Mouse (Mus musculus): ENCODE measurements around the gene Arx.

Arx gene

DNA sequence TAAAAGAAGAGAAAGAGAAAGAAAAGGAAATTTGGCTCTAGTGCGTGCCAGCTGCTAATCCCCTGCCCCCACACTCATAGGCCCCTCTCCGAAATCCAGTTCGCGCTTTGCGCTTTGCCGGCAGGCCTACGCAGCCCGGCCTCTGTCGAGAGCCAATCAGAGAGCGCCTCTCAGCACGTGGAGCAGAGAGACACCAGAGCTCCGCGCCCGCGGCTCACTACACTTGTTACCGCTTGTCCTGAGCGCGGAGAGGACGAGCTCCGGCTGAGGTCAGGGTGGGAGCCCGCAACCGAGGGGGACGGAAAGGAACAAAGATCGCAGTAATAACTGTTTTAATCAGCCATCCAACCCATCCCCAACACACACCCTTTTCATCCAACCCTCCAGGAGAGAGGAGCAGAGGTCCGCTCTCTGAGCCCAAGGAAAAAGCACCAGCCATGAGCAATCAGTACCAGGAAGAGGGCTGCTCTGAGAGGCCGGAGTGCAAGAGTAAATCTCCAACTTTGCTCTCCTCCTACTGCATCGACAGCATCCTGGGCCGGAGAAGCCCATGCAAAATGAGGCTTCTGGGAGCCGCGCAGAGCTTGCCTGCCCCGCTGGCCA is at the start of gene Arx:
Gene Arx (plus strand): TSS at position 155 of the 603 bp plus-strand sequence.
- in situ Hi-C loops (cut with MseI, MboI), result no loop called here

- in situ Hi-C loops (cut with MseI, MboI), result no loop called here
These were observed 34.9 kb upstream of the Arx start for GRCm38 (mm10) chrX:93251329-93251728.

DNA sequence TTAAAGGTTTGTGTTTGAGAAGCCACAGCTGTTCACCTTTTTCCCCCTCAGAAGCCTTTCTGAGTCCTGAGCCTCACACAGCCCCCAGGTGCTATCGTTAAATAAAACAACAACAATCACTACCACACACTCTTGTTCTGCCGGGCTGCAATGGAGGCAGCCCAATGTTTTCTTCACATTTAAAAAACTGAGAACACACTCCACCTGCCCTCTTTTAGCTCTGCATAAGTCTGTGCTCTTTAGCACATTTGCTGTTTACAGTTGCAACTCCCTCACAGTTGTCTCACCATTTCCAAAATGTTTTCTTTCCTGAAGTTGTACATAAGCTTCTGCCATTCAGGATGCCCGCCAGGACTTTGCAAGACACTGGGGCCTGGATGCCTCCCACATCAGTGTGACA is 10.6 kb upstream of the Arx start:
- in situ Hi-C loops (cut with MseI, MboI), result no loop called here

GRCm38 (mm10) chrX:93279940-93280339 is 6.3 kb upstream of the Arx start:
- in situ Hi-C loops (cut with MseI, MboI), result no loop called here

GRCm38 (mm10) chrX:93281028-93281723 is 5.1 kb upstream of the Arx start:
- in situ Hi-C loops (cut with MseI, MboI), result no loop called here

- in situ Hi-C loops (cut with MseI, MboI), result no loop called here
These were observed 4.5 kb upstream of the Arx start for GRCm38 (mm10) chrX:93281756-93282155.

DNA sequence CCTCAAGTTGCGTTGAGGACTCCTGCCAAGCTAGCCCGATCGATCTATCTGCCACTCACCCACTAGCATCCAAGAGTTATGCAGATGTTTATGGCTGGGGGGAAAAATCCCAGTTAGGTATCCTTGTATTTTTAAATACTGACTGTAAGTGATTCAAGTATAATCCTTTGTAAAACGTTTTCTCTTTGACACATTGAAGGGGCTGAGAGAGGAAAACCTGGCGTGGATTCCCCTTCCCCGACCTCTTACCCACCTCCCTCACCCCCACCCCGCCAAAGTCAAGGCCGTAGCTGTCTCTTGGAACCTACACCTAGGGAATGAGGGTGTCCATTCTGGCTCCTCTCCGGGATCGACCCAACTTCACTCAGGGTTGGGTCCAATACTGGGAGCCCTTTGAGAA is 1.2 kb upstream of the Arx start:
- in situ Hi-C loops (cut with MseI, MboI), result no loop called here

GRCm38 (mm10) chrX:93288339-93288738 is 2.1 kb downstream of the Arx start:
- in situ Hi-C loops (cut with MseI, MboI), result no loop called here

DNA sequence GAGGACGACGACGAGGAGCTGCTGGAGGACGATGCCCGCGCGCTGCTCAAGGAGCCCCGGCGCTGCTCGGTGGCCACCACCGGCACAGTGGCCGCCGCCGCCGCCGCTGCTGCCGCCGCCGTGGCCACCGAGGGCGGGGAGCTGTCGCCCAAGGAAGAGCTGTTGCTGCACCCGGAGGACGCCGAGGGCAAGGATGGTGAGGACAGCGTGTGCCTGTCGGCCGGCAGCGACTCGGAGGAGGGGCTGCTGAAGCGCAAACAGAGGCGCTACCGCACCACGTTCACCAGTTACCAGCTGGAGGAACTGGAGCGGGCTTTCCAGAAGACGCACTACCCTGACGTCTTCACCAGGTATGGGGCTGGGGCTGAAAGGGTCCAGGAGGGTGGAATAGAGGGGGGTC is 2.8 kb downstream of the Arx start:
- in situ Hi-C loops (cut with MseI, MboI), result no loop called here

DNA sequence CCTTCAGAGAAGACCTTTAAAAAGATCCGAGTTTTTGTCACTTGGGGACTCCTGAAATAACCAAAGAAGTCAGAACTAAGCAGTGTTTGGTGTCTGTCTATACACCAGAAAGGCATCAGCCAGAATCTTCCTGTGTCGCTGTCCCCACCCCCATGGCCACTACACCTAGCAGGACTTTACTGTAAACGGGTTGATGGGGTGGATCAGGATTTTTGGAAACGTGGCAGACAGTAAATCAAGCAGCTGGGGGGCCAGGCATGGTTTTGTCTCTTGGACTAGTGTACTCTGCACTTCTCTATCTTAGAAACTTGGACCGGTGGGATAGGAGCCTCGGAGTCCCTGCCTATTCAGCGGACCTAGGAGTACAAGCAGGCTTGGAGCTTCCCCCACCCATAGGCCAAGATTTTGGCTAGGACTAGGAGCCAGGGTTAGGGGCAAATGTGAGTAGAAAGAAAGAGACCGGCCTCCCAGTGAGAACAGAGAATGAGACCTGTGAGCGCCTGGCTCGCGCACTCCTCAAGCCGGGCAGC is 3.7 kb downstream of the Arx start:
- in situ Hi-C loops (cut with MseI, MboI), result no loop called here

DNA sequence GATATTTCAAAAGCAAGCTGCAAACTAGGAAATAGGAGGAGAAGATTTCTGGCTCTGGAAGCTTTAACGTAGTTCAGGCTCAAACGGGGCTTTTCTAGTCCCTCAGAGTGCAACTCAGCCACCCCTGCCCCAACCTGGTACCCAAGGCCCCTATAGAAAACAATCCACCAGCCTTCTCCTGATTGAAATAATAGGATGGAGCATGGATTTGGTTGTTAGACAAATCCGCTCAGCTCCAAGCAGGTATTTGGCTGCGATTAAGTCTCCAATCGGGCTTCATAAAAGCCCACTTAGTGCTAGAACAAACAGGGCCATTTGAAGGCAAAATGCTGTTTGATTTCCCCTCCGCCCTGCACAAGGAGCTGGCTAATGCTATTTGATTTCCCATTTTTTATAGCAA is 5.8 kb downstream of the Arx start:
- in situ Hi-C loops (cut with MseI, MboI), result no loop called here

DNA sequence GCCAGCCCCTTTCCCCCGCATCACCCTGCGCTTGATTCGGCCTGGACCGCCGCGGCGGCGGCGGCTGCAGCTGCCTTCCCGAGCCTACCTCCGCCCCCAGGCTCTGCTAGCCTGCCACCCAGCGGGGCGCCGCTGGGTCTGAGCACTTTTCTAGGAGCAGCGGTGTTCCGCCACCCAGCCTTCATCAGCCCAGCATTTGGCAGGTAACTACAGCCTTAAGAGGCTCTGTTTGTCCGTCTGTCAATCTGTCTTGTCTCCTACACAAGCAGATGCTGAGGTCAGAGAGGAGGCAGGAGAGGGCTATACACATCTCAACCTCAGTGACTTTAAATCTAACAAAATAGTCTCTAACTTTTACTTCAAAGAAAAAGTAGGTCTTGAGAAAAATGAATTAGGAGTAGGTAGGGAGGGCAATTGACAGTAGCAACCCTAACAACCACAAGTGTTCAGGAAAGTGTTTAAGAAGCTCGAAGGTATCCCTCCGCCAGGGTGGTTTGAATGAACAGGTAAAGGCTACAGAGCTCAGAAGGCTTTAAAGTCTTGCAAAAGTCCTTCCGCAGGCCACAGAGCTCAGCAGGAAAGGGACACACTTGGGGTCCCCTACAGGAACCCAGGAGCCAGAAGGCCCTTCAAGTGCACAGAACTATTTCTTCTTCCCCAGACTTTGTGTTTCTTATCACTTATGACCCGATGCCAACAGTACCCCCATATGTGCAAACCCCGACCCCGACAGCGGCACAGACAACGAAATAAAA is 8.7 kb downstream of the Arx start:
- in situ Hi-C loops (cut with MseI, MboI), result no loop called here

GRCm38 (mm10) chrX:93295819-93296218 is 9.6 kb downstream of the Arx start:
- in situ Hi-C loops (cut with MseI, MboI), result no loop called here

GRCm38 (mm10) chrX:93297001-93297441 is 10.8 kb downstream of the Arx start:
- in situ Hi-C loops (cut with MseI, MboI), result no loop called here

DNA sequence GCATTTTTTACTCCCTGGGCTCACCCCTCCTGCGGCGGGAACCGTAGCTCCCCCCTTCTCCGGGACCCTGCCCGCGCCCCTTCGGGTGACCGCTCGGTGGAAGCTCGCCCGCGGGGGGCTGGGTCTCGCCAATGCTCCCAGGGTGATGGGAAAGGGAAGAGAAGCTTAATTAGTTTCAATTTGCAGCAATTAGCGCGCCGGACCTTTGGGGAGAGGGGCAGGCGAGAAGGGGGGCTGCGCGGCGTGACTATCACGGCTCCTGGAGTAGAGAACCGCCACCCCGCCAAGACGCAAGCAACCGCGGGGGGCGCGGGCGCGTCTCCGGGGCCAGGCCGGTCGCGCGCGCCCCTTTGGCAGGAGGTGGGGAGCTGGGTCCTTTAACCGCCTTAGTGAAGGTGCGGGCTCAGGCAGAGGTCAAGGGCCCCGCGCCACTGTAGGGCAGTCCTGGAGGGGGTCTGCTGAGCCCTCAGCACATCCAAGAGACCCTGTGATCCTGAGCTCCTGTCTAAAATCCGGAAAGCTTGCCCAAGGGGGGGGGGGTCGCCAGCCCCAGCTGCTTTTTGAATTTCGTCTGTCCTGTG is 12.9 kb downstream of the Arx start:
- in situ Hi-C loops (cut with MseI, MboI), result no loop called here

GRCm38 (mm10) chrX:93299771-93300170 is 13.5 kb downstream of the Arx start:
- in situ Hi-C loops (cut with MseI, MboI), result no loop called here

GRCm38 (mm10) chrX:93300183-93300815 is 14.1 kb downstream of the Arx start:
- in situ Hi-C loops (cut with MseI, MboI), result no loop called here

- in situ Hi-C loops (cut with MseI, MboI), result no loop called here
These were observed 15.6 kb downstream of the Arx start for GRCm38 (mm10) chrX:93301798-93302197.

DNA sequence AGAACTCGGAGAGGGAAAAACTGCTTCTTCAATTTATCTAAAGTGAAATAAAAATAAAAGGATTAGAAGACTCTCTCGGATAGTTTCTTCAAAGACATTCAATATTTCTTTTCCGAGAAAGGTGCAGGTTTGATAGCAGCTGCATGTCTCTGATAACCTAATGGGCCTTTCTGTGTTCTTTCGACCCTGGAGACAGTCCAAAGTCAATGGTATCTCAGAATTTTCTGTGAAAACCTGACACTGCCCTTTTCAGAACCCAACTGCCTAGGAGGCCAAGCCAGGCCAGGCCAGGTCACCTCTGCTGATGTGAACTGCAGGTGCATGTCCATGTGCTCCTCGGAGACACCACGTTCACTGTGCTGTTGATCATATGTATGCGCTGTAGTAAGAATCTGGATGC is 19.5 kb downstream of the Arx start:
- in situ Hi-C loops (cut with MseI, MboI), result no loop called here

GRCm38 (mm10) chrX:93317577-93317976 is 31.3 kb downstream of the Arx start:
- in situ Hi-C loops (cut with MseI, MboI), result no loop called here

DNA sequence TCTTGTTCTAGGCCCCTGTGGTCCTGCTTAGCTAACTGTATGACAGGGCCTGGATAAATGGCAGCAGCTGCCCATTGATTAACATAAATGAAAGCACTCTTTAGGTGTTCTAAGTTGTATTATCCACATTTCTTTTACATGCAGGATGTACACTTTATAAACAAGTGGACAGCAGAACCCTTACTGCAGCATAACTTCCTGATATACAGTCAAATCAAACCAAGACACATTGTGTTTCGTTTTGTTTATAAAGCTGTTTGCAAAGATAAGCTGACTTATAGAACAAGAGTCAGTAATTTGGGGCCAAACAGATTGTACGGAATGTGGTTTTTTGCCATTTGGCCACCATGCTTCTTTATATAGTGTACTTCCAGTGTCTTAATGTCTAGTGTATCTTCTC is 33.7 kb downstream of the Arx start:
- in situ Hi-C loops (cut with MseI, MboI), result no loop called here

DNA sequence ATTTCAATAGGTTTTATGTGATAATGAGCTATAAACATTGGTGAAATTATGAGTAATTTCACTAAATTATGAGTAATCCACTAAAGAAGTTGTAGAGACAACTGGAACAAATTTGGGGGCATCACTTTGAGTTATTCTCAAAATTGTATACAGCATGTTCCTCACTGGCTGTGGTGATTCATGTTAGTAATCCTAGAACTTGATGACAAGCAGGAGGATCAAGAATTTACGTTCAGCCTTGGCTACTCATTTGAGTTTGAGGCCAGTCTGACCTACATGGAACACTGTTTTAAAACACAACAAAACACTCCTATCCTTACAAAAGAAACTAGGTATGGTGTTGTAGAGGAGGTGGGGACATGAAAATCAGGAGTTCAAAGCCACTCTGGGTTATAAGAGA is 35.1 kb downstream of the Arx start:
- in situ Hi-C loops (cut with MseI, MboI), result no loop called here

Data from mouse trophoblast stem cell (cell line).